Mouse (Mus musculus) liver, embryonic 16.5 days (tissue): ENCODE measurements at regions not wholly inside any gene's neighbourhood (a gene's known extent, or its start where the extent isn't known, plus 50 kb on each side); places are given as distances from the start of the nearest gene placed in this dataset.
"Not testable (repeated sequence)": the region's sequence is repeated elsewhere in the genome, so short reads cannot be mapped to it uniquely, and the experiment has no call there.

Experiments
- ATAC-seq: fragments of 200-750 bp; cut with Nextera tagmentation; 2 replicates; pipeline ENCODE4 v1.8.0; 2017; ENCODE audit warnings: low read depth, mild to moderate bottlenecking, moderate number of reproducible peaks, moderate library complexity
- H3K27ac ChIP-seq: fragments of 300-500 bp; sonication (generic); 2 replicates; pipeline ENCODE4 v1.5.1; 2014; ENCODE audit warnings: mild to moderate bottlenecking, low read length
- H3K27me3 ChIP-seq: fragments of 300-500 bp; sonication (generic); 2 replicates; pipeline ENCODE4 v1.6.1; 2014; ENCODE audit warnings: low read depth, low read length, mixed read lengths; ENCODE audit not compliant: control insufficient read depth, insufficient read depth
- H3K36me3 ChIP-seq: fragments of 300-500 bp; sonication (generic); 2 replicates; pipeline ENCODE4 v1.6.1; 2014; ENCODE audit warnings: mild to moderate bottlenecking; ENCODE audit not compliant: control insufficient read depth, insufficient read depth
- H3K4me1 ChIP-seq: fragments of 300-500 bp; sonication (generic); 2 replicates; pipeline ENCODE4 v1.6.1; 2014; ENCODE audit warnings: low read depth, low read length, mixed read lengths; ENCODE audit not compliant: control insufficient read depth
- H3K4me2 ChIP-seq: fragments of 300-500 bp; sonication (generic); 2 replicates; pipeline ENCODE4 v1.6.1; 2014; ENCODE audit warnings: low read depth, low read length, mixed read lengths
- H3K4me3 ChIP-seq: fragments of 300-500 bp; sonication (generic); 2 replicates; pipeline ENCODE4 v1.5.1; 2014; ENCODE audit warnings: low read depth, mild to moderate bottlenecking, low read length
- H3K9ac ChIP-seq: fragments of 300-500 bp; sonication (generic); 2 replicates; pipeline ENCODE4 v1.6.1; 2014; ENCODE audit warnings: low read depth, low read length
- H3K9me3 ChIP-seq: fragments of 300-500 bp; sonication (generic); replicated peaks from 2 replicates; pipeline ENCODE4 v1.6.1; 2016; ENCODE audit warnings: low read length; ENCODE audit not compliant: control insufficient read depth
- WGBS: fragments of 180-500 bp; shearing (Covaris S2); extraction: QIAGEN DNeasy Blood & Tissue Kit; methylation state at CpG from one replicate; pipeline ENCODE4 v1.1.7; 2014; ENCODE audit not compliant: insufficient replicate concordance; 5-methylcytosine and 5-hydroxymethylcytosine counted together

GRCm38 (mm10) chr3:149075488-149075851, 85.1 kb upstream of the Adgrl2 start:
- 70% methylated on average over 5 of the region's 5 CpGs for WGBS
- Histone ChIP-seq H3K9ac (no peak overlapping the region), H3K9me3 (no peaks in the 10 kb centered on the region), H3K4me3 (no peak overlapping the region), H3K4me1 (no peaks in the 10 kb centered on the region), H3K27me3 (no peaks in the 10 kb centered on the region), H3K4me2 (no peak overlapping the region), H3K36me3 (no peaks in the 10 kb centered on the region), H3K27ac (no peak overlapping the region)
- ATAC-seq: no peak

- no peaks in the 10 kb centered on the region for H3K9me3 ChIP-seq
- no peak overlapping the region for H3K27ac ChIP-seq
- 75% methylated on average over 27 of the region's 27 CpGs for WGBS
- H3K9ac ChIP-seq: no peak overlapping the region
- no peak for ATAC-seq
- H3K4me2 ChIP-seq: no peak overlapping the region
- H3K4me1 ChIP-seq: no peaks in the 10 kb centered on the region
- H3K27me3 ChIP-seq: no peaks in the 10 kb centered on the region
- H3K36me3 ChIP-seq: no peaks in the 10 kb centered on the region
- H3K4me3 ChIP-seq: no peak overlapping the region
Observed at GRCm38 (mm10) chr3:149074658-149075487, 84.5 kb upstream of the Adgrl2 start.

GRCm38 (mm10) chr3:149070201-149070600, 79.8 kb upstream of the Adgrl2 start:
- no peaks in the 10 kb centered on the region for H3K27me3 ChIP-seq
- ATAC-seq: no peak
- no peaks in the 10 kb centered on the region for H3K4me1 ChIP-seq
- H3K4me3 ChIP-seq: no peak overlapping the region
- H3K9me3 ChIP-seq: no peaks in the 10 kb centered on the region
- no peak overlapping the region for H3K9ac ChIP-seq
- no peaks in the 10 kb centered on the region for H3K36me3 ChIP-seq
- H3K27ac ChIP-seq: no peak overlapping the region
- no peak overlapping the region for H3K4me2 ChIP-seq
- WGBS: 45% methylated on average over 7 of the region's 7 CpGs

DNA sequence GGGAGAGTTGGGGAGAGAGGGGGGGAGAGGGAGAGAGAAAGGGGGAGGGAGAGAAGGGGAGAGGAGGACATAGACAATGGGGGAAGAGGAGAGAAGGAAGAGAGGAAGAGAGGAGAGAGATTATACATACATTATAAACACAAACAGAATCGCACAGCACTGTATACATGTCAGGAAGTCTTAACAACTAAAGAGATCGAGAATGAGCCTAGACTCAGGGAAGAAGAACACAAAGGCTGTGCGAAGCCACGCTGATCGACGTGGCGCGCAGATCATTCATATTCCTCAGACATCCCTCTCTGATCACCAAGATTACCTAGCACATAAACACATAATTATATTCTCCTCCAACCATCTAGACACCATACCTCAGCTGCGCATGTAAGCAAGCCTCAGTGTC, 79.1 kb upstream of the Adgrl2 start:
- ATAC-seq: no peak

GRCm38 (mm10) chr3:149068821-149069220, 78.5 kb upstream of the Adgrl2 start:
- ATAC-seq: no peak
- no peak overlapping the region for H3K9ac ChIP-seq
- no peak overlapping the region for H3K4me3 ChIP-seq
- WGBS: 69% methylated on average over 7 of the region's 7 CpGs
- H3K4me2 ChIP-seq: no peak overlapping the region
- no peak overlapping the region for H3K27ac ChIP-seq
- no peaks in the 10 kb centered on the region for H3K27me3 ChIP-seq
- H3K4me1 ChIP-seq: no peaks in the 10 kb centered on the region
- H3K9me3 ChIP-seq: no peaks in the 10 kb centered on the region
- H3K36me3 ChIP-seq: no peaks in the 10 kb centered on the region

More for the DNA sequence above, 79.1 kb upstream of the Adgrl2 start:
- no peak overlapping the region for H3K4me3 ChIP-seq
- no peak overlapping the region for H3K27ac ChIP-seq
- H3K27me3 ChIP-seq: no peaks in the 10 kb centered on the region
- no peaks in the 10 kb centered on the region for H3K36me3 ChIP-seq
- no peak overlapping the region for H3K9ac ChIP-seq
- no peaks in the 10 kb centered on the region for H3K4me1 ChIP-seq
- WGBS: 75% methylated on average over 9 of the region's 9 CpGs
- no peak overlapping the region for H3K4me2 ChIP-seq
- H3K9me3 ChIP-seq: no peaks in the 10 kb centered on the region

DNA sequence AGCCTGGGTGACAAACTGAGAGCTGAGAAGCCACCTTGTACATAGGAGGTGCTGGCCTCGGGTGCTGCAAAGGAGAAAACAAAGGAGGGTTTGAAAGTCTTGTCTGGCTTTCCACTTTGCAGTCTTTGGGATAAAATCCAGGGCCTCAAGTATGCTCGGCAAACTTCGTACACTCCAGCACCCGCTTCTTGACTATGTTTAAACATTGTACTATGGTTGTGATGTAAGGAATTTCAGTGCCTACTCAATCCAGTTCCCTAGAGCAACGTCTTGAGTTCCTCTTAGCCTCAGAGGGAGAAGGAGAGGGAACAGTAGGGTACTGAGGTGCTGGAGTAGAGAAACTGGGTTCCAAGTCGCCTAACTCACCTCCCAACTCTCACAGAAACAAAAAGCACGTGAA, 77.4 kb upstream of the Adgrl2 start:
- H3K9ac ChIP-seq: no peak overlapping the region
- ATAC-seq: no peak
- no peaks in the 10 kb centered on the region for H3K36me3 ChIP-seq
- H3K4me2 ChIP-seq: no peak overlapping the region
- no peaks in the 10 kb centered on the region for H3K9me3 ChIP-seq
- no peaks in the 10 kb centered on the region for H3K27me3 ChIP-seq
- no peak overlapping the region for H3K4me3 ChIP-seq
- H3K27ac ChIP-seq: no peak overlapping the region
- WGBS: 55% methylated on average over 7 of the region's 7 CpGs
- H3K4me1 ChIP-seq: no peaks in the 10 kb centered on the region

GRCm38 (mm10) chr3:149055077-149055476, 64.7 kb upstream of the Adgrl2 start:
- Histone ChIP-seq H3K4me1 (no peaks in the 10 kb centered on the region), H3K4me2 (no peak overlapping the region), H3K27ac (no peak overlapping the region), H3K9ac (no peak overlapping the region), H3K9me3 (no peaks in the 10 kb centered on the region), H3K27me3 (no peaks in the 10 kb centered on the region), H3K4me3 (no peak overlapping the region), H3K36me3 (no peaks in the 10 kb centered on the region)
- 51% methylated on average over 12 of the region's 12 CpGs for WGBS
- ATAC-seq: no peak

- WGBS: 79% methylated on average over 1 of the region's 1 CpGs
- not testable (repeated sequence) for H3K4me2 ChIP-seq, ATAC-seq, H3K36me3 ChIP-seq, H3K27me3 ChIP-seq, H3K9ac ChIP-seq, H3K9me3 ChIP-seq, H3K27ac ChIP-seq, H3K4me1 ChIP-seq, H3K4me3 ChIP-seq
Observed at GRCm38 (mm10) chr3:149052295-149052902, 62.0 kb upstream of the Adgrl2 start.

GRCm38 (mm10) chr3:149045343-149045742, 55.0 kb upstream of the Adgrl2 start:
- H3K27ac ChIP-seq: no peak overlapping the region
- no peak overlapping the region for H3K4me2 ChIP-seq

More at GRCm38 (mm10) chr3:149045343-149045742, 55.0 kb upstream of the Adgrl2 start:
- no peak for ATAC-seq
- Histone ChIP-seq H3K27me3 (no peaks in the 10 kb centered on the region), H3K9me3 (no peaks in the 10 kb centered on the region), H3K4me1 (no peaks in the 10 kb centered on the region), H3K4me3 (no peak overlapping the region), H3K9ac (no peak overlapping the region), H3K36me3 (no peaks in the 10 kb centered on the region)
- 39% methylated on average over 5 of the region's 5 CpGs for WGBS
